Mouse (Mus musculus): ENCODE results near the gene Smyd2. TPM values are rescaled to one million over a fixed set of nuclear protein-coding genes. Genes with fewer than 3 reads are reported as not detected.

Gene Smyd2
- total and polyA plus RNA-seq, 3 experiments = 79.9 to 119 (median 84.7) TPM

GRCm38 (mm10) chr1:189910685-189911345 lies 11.3 kb downstream of the Smyd2 start:
- H3K4me3 ChIP-seq (replicated peaks in 1 of 3; ENCODE audit: low read depth in 2 of 3, low read length in 2 of 3, poor library complexity in 1 of 3) = no peak overlapping the region
- no peak overlapping the region for H3K9ac ChIP-seq (ENCODE audit: insufficient read depth, low read depth)
- H3K9me3 ChIP-seq (replicated peaks; ENCODE audit: low read length) = no peaks in the 10 kb centered on the region
- in situ Hi-C loops (cut with MboI; ENCODE audit: low pct_ligation_motif_present, low pct_unique_long_range_greater_than_20kb, low sequenced_read_pairs) (no loop called here), dilution Hi-C loops (cut with MboI; ENCODE audit: extremely low pct_ligation_motif_present, extremely low pct_unique_long_range_greater_than_20kb, low sequenced_read_pairs) (no loop called here)
- peaks cover 3 to 14% of the 10 kb centered on the region in 2 experiments; a peak in 3 of 4 replicates for H3K4me1 ChIP-seq (ENCODE audit: control insufficient read depth in 1 of 2, insufficient read depth in 2 of 2)
- no peak for TF ChIP-seq MYC (IDR thresholded peaks at IDR 0.05; ENCODE audit: low read depth, low read length)
- TF ChIP-seq CHD2 (IDR thresholded peaks at IDR 0.05; ENCODE audit: low read length) = no peak
- TF ChIP-seq SMC3 (IDR thresholded peaks at IDR 0.05; ENCODE audit: low read depth, low read length) = no peak
- TF ChIP-seq USF2 (conservative IDR thresholded peaks at IDR 0.05; ENCODE audit: low read depth, low read length) = no peak
- no peak for TF ChIP-seq POLR2AphosphoS2 (IDR thresholded peaks at IDR 0.05; ENCODE audit: low read depth, low read length)
- TF ChIP-seq RCOR1 (conservative IDR thresholded peaks at IDR 0.05; ENCODE audit: low read depth, low read length) = no peak
- TF ChIP-seq MAX (IDR thresholded peaks at IDR 0.05; ENCODE audit: low read length) = no peak
- TF ChIP-seq EP300 (IDR thresholded peaks at IDR 0.05; ENCODE audit: low read length) = no peak
- no peak for TF ChIP-seq GABPA (IDR thresholded peaks at IDR 0.05; ENCODE audit: insufficient replicate concordance, low read depth, low read length)
- no peak for TF ChIP-seq MAFK (IDR thresholded peaks at IDR 0.05; ENCODE audit: insufficient replicate concordance, low read length)
- no peak for TF ChIP-seq RAD21 (IDR thresholded peaks at IDR 0.05; ENCODE audit: low read depth, low read length)
- TF ChIP-seq ELF1 (IDR thresholded peaks at IDR 0.05; ENCODE audit: low read depth, low read length) = no peak
- no peak for TF ChIP-seq ETS1 (conservative IDR thresholded peaks at IDR 0.05; ENCODE audit: low read depth, low read length)
- no peak for TF ChIP-seq CTCF (conservative IDR thresholded peaks at IDR 0.05 in 1 of 2, IDR thresholded peaks at IDR 0.05 in 1 of 2; ENCODE audit: low read depth in 2 of 2, low read length in 2 of 2)
- no peak for TF ChIP-seq NELFE (IDR thresholded peaks at IDR 0.05; ENCODE audit: low read depth, low read length)
- no peaks in the 10 kb centered on the region; the same call in none of the 2 replicates for H3K79me2 ChIP-seq (replicated peaks; ENCODE audit: control insufficient read depth, extremely low read depth, insufficient read depth, poor library complexity, severe bottlenecking)
- no peak overlapping the region for H3K27ac ChIP-seq (ENCODE audit: insufficient read depth, low read depth)
- H3K27me3 ChIP-seq (replicated peaks) = no peaks in the 10 kb centered on the region
- H3K4me2 ChIP-seq (ENCODE audit: insufficient read depth, low read depth, poor library complexity, severe bottlenecking) = no peak overlapping the region
- no peak for DNase-seq (ENCODE audit: extremely low read depth)
- peaks cover 29 to 95% of the 10 kb centered on the region in 2 experiments for H3K36me3 ChIP-seq (replicated peaks in 1 of 2; ENCODE audit: control insufficient read depth in 1 of 2, insufficient read depth in 1 of 2, low read length in 1 of 2)

DNA sequence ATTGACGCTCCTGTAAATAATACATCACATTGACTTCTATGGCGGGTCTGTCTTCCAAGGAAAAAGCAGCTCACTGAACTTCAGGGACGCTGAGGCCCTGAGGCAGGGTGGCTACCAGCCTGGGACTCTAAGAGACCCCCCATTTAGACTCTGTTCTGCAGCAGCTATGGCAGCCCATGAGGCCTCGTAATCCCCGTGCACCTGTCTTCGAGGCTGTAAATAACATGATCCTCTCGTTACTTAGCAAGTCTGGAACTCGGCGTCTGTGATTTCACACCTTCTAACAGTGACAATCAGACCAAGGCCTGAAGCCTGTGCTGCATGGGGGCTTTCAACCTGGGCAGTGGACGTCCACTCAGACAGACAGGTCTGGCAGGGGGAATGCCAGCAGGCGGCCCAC lies 19.0 kb downstream of the Smyd2 start:
- peaks cover 2% of the 10 kb centered on the region for H3K9me3 ChIP-seq (replicated peaks; ENCODE audit: low read length)
- dilution Hi-C loops (cut with MboI; ENCODE audit: extremely low pct_ligation_motif_present, extremely low pct_unique_long_range_greater_than_20kb, low sequenced_read_pairs) = no loop called here

More for the DNA sequence above, 19.0 kb downstream of the Smyd2 start:
- Histone ChIP-seq H3K36me3 (replicated peaks in 1 of 2; ENCODE audit: control insufficient read depth in 1 of 2, insufficient read depth in 1 of 2, low read length in 1 of 2) (peaks cover 29 to 84% of the 10 kb centered on the region in 2 experiments), H3K4me3 (replicated peaks in 1 of 3; ENCODE audit: low read depth in 2 of 3, low read length in 2 of 3, poor library complexity in 1 of 3) (no peak overlapping the region), H3K27ac (ENCODE audit: insufficient read depth, low read depth) (no peak overlapping the region), H3K9ac (ENCODE audit: insufficient read depth, low read depth) (no peak overlapping the region), H3K79me2 (replicated peaks; ENCODE audit: control insufficient read depth, extremely low read depth, insufficient read depth, poor library complexity, severe bottlenecking) (no peaks in the 10 kb centered on the region), H3K27me3 (replicated peaks) (no peaks in the 10 kb centered on the region), H3K4me1 (ENCODE audit: control insufficient read depth in 1 of 2, insufficient read depth in 2 of 2) (peaks cover 6 to 21% of the 10 kb centered on the region in 2 experiments; a peak in 3 of 4 replicates), H3K4me2 (ENCODE audit: insufficient read depth, low read depth, poor library complexity, severe bottlenecking) (no peak overlapping the region)
- in situ Hi-C loops (cut with MboI; ENCODE audit: low pct_ligation_motif_present, low pct_unique_long_range_greater_than_20kb, low sequenced_read_pairs) = no loop called here
- no peak for DNase-seq (ENCODE audit: extremely low read depth)
- TF ChIP-seq CTCF (conservative IDR thresholded peaks at IDR 0.05 in 1 of 2, IDR thresholded peaks at IDR 0.05 in 1 of 2; ENCODE audit: low read depth in 2 of 2, low read length in 2 of 2) = no peak
- TF ChIP-seq SIN3A (IDR thresholded peaks at IDR 0.05; ENCODE audit: low read length) = no peak
- no peak for TF ChIP-seq TBP (conservative IDR thresholded peaks at IDR 0.05; ENCODE audit: low read depth, low read length)
- no peak for TF ChIP-seq MYC (IDR thresholded peaks at IDR 0.05; ENCODE audit: low read depth, low read length)
- TF ChIP-seq EP300 (IDR thresholded peaks at IDR 0.05; ENCODE audit: low read length) = no peak
- no peak for TF ChIP-seq MEF2A (IDR thresholded peaks at IDR 0.05; ENCODE audit: borderline replicate concordance, low read depth, low read length)
- no peak for TF ChIP-seq E2F4 (IDR thresholded peaks at IDR 0.05; ENCODE audit: insufficient replicate concordance, low read depth, low read length)
- no peak for TF ChIP-seq RAD21 (IDR thresholded peaks at IDR 0.05; ENCODE audit: low read depth, low read length)
